Mouse (Mus musculus) heart, postnatal 25 days (tissue): ENCODE measurements at regions not wholly inside any gene's neighbourhood (a gene's known extent, or its start where the extent isn't known, plus 50 kb on each side); places are given as distances from the start of the nearest gene placed in this dataset.

ENCODE experiments used
- DNase-seq: peaks from one replicate; pipeline ENCODE4 v3.0.0; 2022; ENCODE audit warnings: low spot score
- intact Hi-C: fragments of 180-260 bp; cut with DNase I; formaldehyde crosslinking; loops from one replicate; pipeline ENCODE4 v1.15.1; 2025

GRCm38 (mm10) chr1:3012530-3012929 lies 1795.2 kb upstream of the Gm37988 start:
- intact Hi-C loops: no loop called here
- DNase-seq: no peak

- intact Hi-C loops: no loop called here
- no peak for DNase-seq
Observed at GRCm38 (mm10) chr1:3062759-3063158, 1744.9 kb upstream of the Gm37988 start.

GRCm38 (mm10) chr1:3094375-3094774 lies 1713.3 kb upstream of the Gm37988 start:
- intact Hi-C loops: no loop called here
- no peak for DNase-seq

GRCm38 (mm10) chr1:3094910-3095309 lies 1712.8 kb upstream of the Gm37988 start:
- intact Hi-C loops: no loop called here
- no peak for DNase-seq

GRCm38 (mm10) chr1:3113564-3113963 lies 1694.1 kb upstream of the Gm37988 start:
- DNase-seq: no peak
- intact Hi-C loops: no loop called here

GRCm38 (mm10) chr1:3119498-3120391 lies 1687.9 kb upstream of the Gm37988 start:
- DNase-seq: no peak
- intact Hi-C loops: no loop called here

GRCm38 (mm10) chr1:3120392-3120690 lies 1687.4 kb upstream of the Gm37988 start:
- intact Hi-C loops: no loop called here
- no peak for DNase-seq

- peak; percentile 6 for DNase-seq
- intact Hi-C loops: no loop called here
Observed at GRCm38 (mm10) chr1:3121288-3121687, 1686.4 kb upstream of the Gm37988 start.

- intact Hi-C loops: no loop called here
- DNase-seq: no peak
Observed at GRCm38 (mm10) chr1:3121745-3122144, 1685.9 kb upstream of the Gm37988 start.
